8 mouse cellular contexts compared by ENCODE assay signal in genomic region chr3:94974528-94975422, GRCm38 (mm10). TPM values are rescaled to one million over a fixed set of nuclear protein-coding genes. Genes with fewer than 3 reads are reported as not detected.
DNase-seq lines count a peak whose midpoint lies in the region; ATAC-seq lines count a peak whose summit lies in the region.

Pi4kb (plus strand) TSS chr3:94974731.

- peak within 1 kb of the TSS; percentile 98 for H3K9ac ChIP-seq in hindbrain, embryonic 16.5 days (ENCODE audit: low read depth, low read length)

- H3K36me3 ChIP-seq in hindbrain, embryonic 16.5 days (ENCODE audit: control insufficient read depth, insufficient read depth, low read length), result 0 out of 2 replicates have a peak, but pooled peaks cover 3% of the 10 kb centered on the region
- H3K36me3 ChIP-seq in macrophage (ENCODE audit: inconsistent target), result no peaks in the 10 kb centered on the region

- under 1% methylated on average over 51 of the region's 57 CpGs for WGBS in hindbrain, embryonic 16.5 days
- WGBS in macrophage (ENCODE audit: missing documents), result under 1% methylated on average over 57 of the region's 57 CpGs

- H3K27ac ChIP-seq in hindbrain, embryonic 16.5 days (ENCODE audit: low read depth, low read length), result peak within 1 kb of the TSS; percentile 88
- peak within 1 kb of the TSS; percentile 83 for H3K27ac ChIP-seq in macrophage

- peaks cover 11% of the 10 kb centered on the region for H3K4me1 ChIP-seq in hindbrain, embryonic 16.5 days (ENCODE audit: control insufficient read depth, insufficient read depth, low read depth, low read length)

- H3K27me3 ChIP-seq in hindbrain, embryonic 16.5 days (replicated peaks; ENCODE audit: control insufficient read depth, insufficient read depth, low read length), result no peaks in the 10 kb centered on the region

- peak within 1 kb of the TSS; percentile 98 for H3K4me3 ChIP-seq in hindbrain, embryonic 16.5 days (ENCODE audit: low read length)
- peak within 1 kb of the TSS; percentile 76 for H3K4me3 ChIP-seq in macrophage (ENCODE audit: inconsistent target)

- peaks cover 49% of the 10 kb centered on the region for H3K79me2 ChIP-seq in macrophage (ENCODE audit: inconsistent target)

- H3K9me3 ChIP-seq in hindbrain, embryonic 16.5 days (ENCODE audit: control insufficient read depth, low read length), result no peaks in the 10 kb centered on the region

- peak; percentile 80 for DNase-seq in WW6 (ENCODE audit: low read depth, low spot score)
- DNase-seq in cerebellum, postnatal 4 days (ENCODE audit: low spot score in 2 of 2), result peak; percentile 45 to 75
- DNase-seq in gastrocnemius, adult 18-20 months (ENCODE audit: low spot score), result peak; percentile 91
- DNase-seq in left cerebral cortex, adult 18-20 months (ENCODE audit: low spot score in 2 of 2), result peak; percentile 71 to 75
- peak; percentile 80 for DNase-seq in right cerebral cortex, adult 18-20 months
- peak; percentile 26 for DNase-seq in urinary bladder, postnatal 10 days (ENCODE audit: low spot score)

- peak within 1 kb of the TSS; percentile 60 for H3K4me2 ChIP-seq in hindbrain, embryonic 16.5 days (ENCODE audit: low read length)

- peak; percentile 95 for ATAC-seq in hindbrain, embryonic 16.5 days

RNA-seq across cellular contexts. Expression of gene Pi4kb, which starts in this region (rescaled TPM):
- total RNA-seq in gastrocnemius, adult 18-20 months (2021), result 10 to 100 TPM; 16.8 to 19.0 TPM
- polyA plus RNA-seq in hindbrain, embryonic 16.5 days (2015; fragmentation: Nextera tagmentation; extraction: Ambion mirVana), result 22.1 and 26.2 TPM in 2 replicates
- total RNA-seq in left cerebral cortex, adult 18-20 months (2021), result 10 to 100 TPM; 60.9 to 62.2 TPM
- 100 to 1,000 TPM in 2 of 26 experiments, 10 to 100 TPM in 24; 38.8 to 108 (median 58.8) TPM for total RNA-seq in macrophage (2018; cell fraction: chromatin; rRNA removed)
- total RNA-seq in macrophage (2018; cell fraction: cytosol; rRNA removed), result 10 to 100 TPM; 37.8 to 62.4 (median 51.1) TPM
- total RNA-seq in macrophage (2018; cell fraction: nucleus; rRNA removed), result 10 to 100 TPM; 33.3 to 79.6 (median 41.8) TPM
- 39.8 to 61.5 TPM (median 51.3 TPM) in 3 replicates for polyA plus RNA-seq in macrophage (2018)

Comparison
In these comparisons a context has a peak if more than half of its experiments do, and no peak if none do; other contexts are left out.
1. Peak in every context shown above with its lines: DNase-seq, ATAC-seq, H3K4me3 ChIP-seq and H3K27ac ChIP-seq.
2. DNase-seq: peak in every context shown above with its lines; median percentile 91 in gastrocnemius, adult 18-20 months; 80 in WW6; 80 in right cerebral cortex, adult 18-20 months; 73 in left cerebral cortex, adult 18-20 months; 60 in cerebellum, postnatal 4 days; 26 in urinary bladder, postnatal 10 days.